Mouse (Mus musculus) CH12.LX (cell line): ENCODE measurements around the gene Sncb. TPM values are rescaled to one million over a fixed set of nuclear protein-coding genes. Genes with fewer than 3 reads are reported as not detected.

ENCODE experiments used
- DNase-seq: peaks from one replicate; pipeline ENCODE4 v3.0.0-alpha.2; 2013; ENCODE audit errors: extremely low read depth
- H3K27ac ChIP-seq: 2 replicates; pipeline ENCODE4 v1.5.1; 2012; ENCODE audit warnings: low read depth, mild to moderate bottlenecking, control low read depth, moderate library complexity; ENCODE audit not compliant: insufficient read depth
- H3K27me3 ChIP-seq: replicated peaks from 2 replicates; pipeline ENCODE3; 2012; ENCODE audit warnings: inconsistent platforms
- H3K36me3 ChIP-seq, 2 experiments: replicated peaks in 1 of 2; 2 replicates each; pipeline versions ENCODE3 to v1.6.1; 2012; ENCODE audit warnings: inconsistent platforms in 1 of 2, low read length in 1 of 2, mild to moderate bottlenecking in 1 of 2, mixed read lengths in 1 of 2, moderate library complexity in 1 of 2; ENCODE audit not compliant: control insufficient read depth in 1 of 2, insufficient read depth in 1 of 2
- H3K4me1 ChIP-seq, 2 experiments: 2 replicates each; pipeline ENCODE4 v1.6.1; 2012; ENCODE audit warnings: inconsistent platforms in 1 of 2, moderate library complexity in 1 of 2; ENCODE audit not compliant: insufficient read depth in 2 of 2, control insufficient read depth in 1 of 2
- H3K4me2 ChIP-seq: 2 replicates; pipeline ENCODE4 v1.6.1; 2012; ENCODE audit warnings: low read depth, mild to moderate bottlenecking, control low read depth; ENCODE audit not compliant: poor library complexity, insufficient read depth, severe bottlenecking
- H3K4me3 ChIP-seq, 3 experiments: fragments of 150-350 bp in 1 of 3; sonication (generic) in 1 of 3; replicated peaks in 1 of 3; 2 replicates each; pipeline versions ENCODE3 to v1.5.1; 2011 to 2012; ENCODE audit warnings: low read depth in 2 of 3, low read length in 2 of 3, mild to moderate bottlenecking in 2 of 3, moderate library complexity in 2 of 3, control low read depth in 1 of 3, improper control_type of control experiment in 1 of 3, inconsistent platforms in 1 of 3, mixed read lengths in 1 of 3; ENCODE audit not compliant: poor library complexity in 1 of 3
- H3K79me2 ChIP-seq: replicated peaks from 2 replicates; pipeline ENCODE4 v1.6.1; 2012; ENCODE audit warnings: mild to moderate bottlenecking, moderate library complexity; ENCODE audit not compliant: control insufficient read depth, poor library complexity, insufficient read depth, severe bottlenecking; ENCODE audit errors: extremely low read depth
- H3K9ac ChIP-seq: 2 replicates; pipeline ENCODE4 v1.6.1; 2012; ENCODE audit warnings: low read depth, mild to moderate bottlenecking, control low read depth, moderate library complexity; ENCODE audit not compliant: insufficient read depth
- H3K9me3 ChIP-seq: replicated peaks from 2 replicates; pipeline ENCODE3; 2012; ENCODE audit warnings: low read length, inconsistent platforms, mixed read lengths
- EP300 ChIP-seq: IDR thresholded peaks from 2 replicates; pipeline ENCODE4 v1.6.1; 2011; ENCODE audit warnings: low read length, improper control_type of control experiment
- GABPA ChIP-seq: IDR thresholded peaks from 2 replicates; pipeline ENCODE4 v1.6.1; 2012; ENCODE audit warnings: low read depth, low read length, improper control_type of control experiment, inconsistent platforms; ENCODE audit not compliant: insufficient replicate concordance
- HCFC1 ChIP-seq: IDR thresholded peaks from 2 replicates; pipeline ENCODE4 v1.6.1; 2012; ENCODE audit warnings: low read depth, mild to moderate bottlenecking, inconsistent platforms, low read length, improper control_type of control experiment
- IRF4 ChIP-seq: IDR thresholded peaks from 2 replicates; pipeline ENCODE4 v1.6.1; 2014; ENCODE audit warnings: low read depth, mild to moderate bottlenecking, inconsistent platforms, low read length, improper control_type of control experiment
- JUND ChIP-seq: conservative IDR thresholded peaks from 2 replicates; pipeline ENCODE4 v1.6.1; 2011; ENCODE audit warnings: low read depth, low read length, improper control_type of control experiment
- KAT2A ChIP-seq: IDR thresholded peaks from 2 replicates; pipeline ENCODE4 v1.6.1; 2012; ENCODE audit warnings: low read length, improper control_type of control experiment, inconsistent platforms; ENCODE audit not compliant: insufficient replicate concordance
- MAFK ChIP-seq: IDR thresholded peaks from 2 replicates; pipeline ENCODE4 v1.6.1; 2011; ENCODE audit warnings: low read length, improper control_type of control experiment; ENCODE audit not compliant: insufficient replicate concordance
- MEF2A ChIP-seq: IDR thresholded peaks from 2 replicates; pipeline ENCODE4 v1.6.1; 2014; ENCODE audit warnings: low read depth, mild to moderate bottlenecking, inconsistent platforms, low read length, improper control_type of control experiment, borderline replicate concordance
- MXI1 ChIP-seq: IDR thresholded peaks from 2 replicates; pipeline ENCODE4 v1.6.1; 2011; ENCODE audit warnings: mild to moderate bottlenecking, low read depth, low read length, improper control_type of control experiment
- NELFE ChIP-seq: IDR thresholded peaks from 2 replicates; pipeline ENCODE4 v1.6.1; 2011; ENCODE audit warnings: low read depth, low read length, improper control_type of control experiment
- TBP ChIP-seq: conservative IDR thresholded peaks from 2 replicates; pipeline ENCODE4 v1.6.1; 2011; ENCODE audit warnings: low read depth, low read length, improper control_type of control experiment
- TCF12 ChIP-seq: IDR thresholded peaks from 2 replicates; pipeline ENCODE4 v1.6.1; 2014; ENCODE audit warnings: low read depth, mild to moderate bottlenecking, inconsistent platforms, low read length, improper control_type of control experiment
- USF2 ChIP-seq: conservative IDR thresholded peaks from 2 replicates; pipeline ENCODE4 v1.6.1; 2011; ENCODE audit warnings: low read depth, low read length, improper control_type of control experiment
- ZKSCAN1 ChIP-seq: IDR thresholded peaks from 2 replicates; pipeline ENCODE4 v1.6.1; 2012; ENCODE audit warnings: low read depth, inconsistent platforms, low read length, improper control_type of control experiment, borderline replicate concordance
- dilution Hi-C: fragments of 300-500 bp; cut with MboI; formaldehyde crosslinking; loops from 2 replicates; pipeline ENCODE4 v1.14.3; 2020; ENCODE audit warnings: low sequenced_read_pairs; ENCODE audit not compliant: extremely low pct_unique_long_range_greater_than_20kb, extremely low pct_ligation_motif_present
- in situ Hi-C: fragments of 300-500 bp; cut with MboI; formaldehyde crosslinking; loops from 3 replicates; pipeline ENCODE4 v1.14.3; 2019; ENCODE audit warnings: low sequenced_read_pairs, low pct_ligation_motif_present, low pct_unique_long_range_greater_than_20kb, mixed read lengths
- polyA plus RNA-seq: library from polyadenylated mRNA; unstranded; fragments of >175 nt; gene quantifications from 2 replicates; pipeline ENCODE4 v1.2.1, GENCODE M21; 2012; ENCODE audit warnings: low read depth; ENCODE audit not compliant: insufficient read length
- total RNA-seq, 2 experiments: library from RNA; depleted of rRNA; stranded (reverse); fragments of 300-350 nt in 1 of 2; fragments of >200 nt in 1 of 2; gene quantifications; 2 replicates each; pipeline ENCODE4 v1.2.3; 2012 to 2014

The Sncb gene
- total and polyA plus RNA-seq, 3 experiments: not detected

DNA sequence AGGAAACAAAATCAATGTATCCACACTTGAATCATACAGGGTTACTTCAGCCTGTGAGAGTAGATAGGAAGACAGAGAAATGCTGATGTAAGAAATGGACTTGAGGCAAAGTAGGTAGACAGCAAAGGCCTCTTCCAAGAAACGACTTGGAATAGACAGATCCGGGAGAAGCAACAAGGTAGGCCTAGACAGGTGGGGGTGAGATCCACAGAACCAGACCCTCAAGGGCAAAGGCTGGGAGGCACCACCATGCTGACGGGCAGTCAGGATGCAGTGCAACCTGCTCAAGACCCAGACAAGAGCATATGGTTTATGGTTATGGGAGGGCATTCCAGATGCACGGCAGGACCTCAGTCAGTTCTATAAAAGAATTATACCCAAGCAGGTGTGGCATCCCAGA is 617 bp upstream of the Sncb start:
- H3K4me3 ChIP-seq: no peak overlapping the region
- peaks cover 13% of the 10 kb centered on the region for H3K9me3 ChIP-seq
- no peak overlapping the region for H3K9ac ChIP-seq
- no peak overlapping the region for H3K27ac ChIP-seq
- no peaks in the 10 kb centered on the region for H3K79me2 ChIP-seq
- peaks cover 59% of the 10 kb centered on the region for H3K27me3 ChIP-seq
- no peaks in the 10 kb centered on the region for H3K36me3 ChIP-seq
- TF ChIP-seq TBP: no peak
- dilution Hi-C loops (no loop called here), in situ Hi-C loops (no loop called here)
- no peak for DNase-seq
- H3K4me2 ChIP-seq: no peak overlapping the region
- 0 out of 4 replicates have a peak, but pooled peaks cover 0 to 2% of the 10 kb centered on the region in 2 experiments for H3K4me1 ChIP-seq

DNA sequence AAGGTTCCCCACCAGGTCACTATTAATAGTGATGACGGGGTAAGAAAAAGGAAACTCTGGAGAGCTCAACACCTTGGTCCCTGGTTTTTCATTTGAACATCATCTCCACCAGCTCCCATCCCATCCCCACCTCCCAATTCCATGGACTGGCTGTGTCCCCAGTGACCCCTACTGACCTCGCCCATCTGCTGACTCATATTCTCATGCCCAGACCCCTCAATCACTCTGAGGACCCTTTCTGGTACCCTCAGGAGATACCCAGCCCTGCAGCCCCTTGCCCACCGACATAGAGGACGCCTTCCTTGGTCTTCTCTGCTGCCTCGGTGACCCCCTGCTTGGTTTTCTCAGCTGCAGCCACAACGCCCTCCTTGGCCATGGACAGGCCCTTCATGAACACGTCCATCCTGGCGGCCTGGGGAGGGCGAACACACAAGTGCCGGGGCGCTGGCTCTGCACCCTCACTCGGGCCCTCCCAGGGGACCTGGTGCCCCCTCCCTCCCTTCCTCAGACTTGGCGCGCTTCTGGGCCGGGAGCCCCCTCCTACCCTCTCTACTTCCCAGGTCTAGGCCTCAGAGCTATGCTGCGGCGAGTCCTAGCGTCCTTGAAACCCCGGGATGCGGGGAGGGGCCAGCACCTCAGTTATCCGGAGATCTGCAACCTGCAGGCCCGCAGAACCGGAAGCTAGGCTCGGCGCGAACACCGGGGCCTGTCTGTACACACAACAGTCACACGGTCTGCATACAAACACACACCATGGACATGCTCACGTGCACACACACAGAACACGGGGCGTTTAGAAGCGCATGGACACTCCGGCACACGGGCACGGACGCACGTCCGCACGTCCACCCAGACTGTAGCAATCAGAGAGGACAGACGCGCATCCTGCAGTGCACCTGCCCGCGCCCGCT is 859 bp downstream of the Sncb start:
- H3K4me3 ChIP-seq: no peak overlapping the region
- no peaks in the 10 kb centered on the region for H3K36me3 ChIP-seq
- no peak for DNase-seq
- no peak for TF ChIP-seq MXI1
- no peak for TF ChIP-seq KAT2A
- TF ChIP-seq EP300: no peak
- TF ChIP-seq IRF4: no peak
- no peak for TF ChIP-seq USF2
- no peak for TF ChIP-seq NELFE
- no peak for TF ChIP-seq JUND
- no peak for TF ChIP-seq ZKSCAN1
- TF ChIP-seq HCFC1: no peak
- TF ChIP-seq MAFK: no peak
- no peak for TF ChIP-seq TCF12
- no peak for TF ChIP-seq GABPA
- TF ChIP-seq MEF2A: no peak
- TF ChIP-seq, all 38 proteins: peak for 0
- H3K9ac ChIP-seq: no peak overlapping the region
- H3K27ac ChIP-seq: no peak overlapping the region
- in situ Hi-C loops (no loop called here), dilution Hi-C loops (no loop called here)
- 0 out of 4 replicates have a peak, but pooled peaks cover 0 to 2% of the 10 kb centered on the region in 2 experiments for H3K4me1 ChIP-seq
- peaks cover 10% of the 10 kb centered on the region for H3K9me3 ChIP-seq
- no peak overlapping the region for H3K4me2 ChIP-seq
- H3K79me2 ChIP-seq: no peaks in the 10 kb centered on the region
- H3K27me3 ChIP-seq: peaks cover 72% of the 10 kb centered on the region
